Mouse (Mus musculus) ES-E14 (cell line): ENCODE data around the gene Ptprn2. TPM values are rescaled to one million over a fixed set of nuclear protein-coding genes. Genes with fewer than 3 reads are reported as not detected.

Experiments
- DNase-seq: peaks from one replicate; pipeline ENCODE4 v3.0.0-alpha.2; 2013; ENCODE audit warnings: low read depth, low spot score
- H3K27ac ChIP-seq: 2 replicates; pipeline ENCODE4 v1.5.1; 2012; ENCODE audit warnings: low read depth, mild to moderate bottlenecking, low read length, moderate library complexity, mixed read lengths; ENCODE audit not compliant: poor library complexity, insufficient read depth, severe bottlenecking
- H3K36me3 ChIP-seq: 2 replicates; pipeline ENCODE4 v1.6.1; 2012; ENCODE audit warnings: mild to moderate bottlenecking, low read length, moderate library complexity, mixed read lengths; ENCODE audit not compliant: control insufficient read depth, poor library complexity, insufficient read depth, severe bottlenecking
- H3K4me1 ChIP-seq, 2 experiments: fragments of 150-350 bp in 1 of 2; sonication (generic) in 1 of 2; 2 replicates each; pipeline ENCODE4 v1.6.1; 2012; ENCODE audit warnings: low read length in 2 of 2, mild to moderate bottlenecking in 1 of 2, mixed read lengths in 1 of 2; ENCODE audit not compliant: control insufficient read depth in 2 of 2, insufficient read depth in 2 of 2, poor library complexity in 1 of 2
- H3K4me3 ChIP-seq, 2 experiments: fragments of 150-350 bp in 1 of 2; sonication (generic) in 1 of 2; 2 replicates each; pipeline ENCODE4 v1.5.1; 2012; ENCODE audit warnings: low read length in 2 of 2, low read depth in 1 of 2, mild to moderate bottlenecking in 1 of 2, mixed read lengths in 1 of 2; ENCODE audit not compliant: insufficient read depth in 1 of 2, poor library complexity in 1 of 2, severe bottlenecking in 1 of 2
- H3K9ac ChIP-seq: 2 replicates; pipeline ENCODE4 v1.6.1; 2012; ENCODE audit warnings: low read depth, mild to moderate bottlenecking, low read length, mixed read lengths; ENCODE audit not compliant: poor library complexity, insufficient read depth, severe bottlenecking
- H3K9me3 ChIP-seq: fragments of 150-350 bp; sonication (generic); 2 replicates; pipeline ENCODE4 v1.6.1; 2012; ENCODE audit warnings: low read depth, mild to moderate bottlenecking, low read length; ENCODE audit not compliant: control insufficient read depth, insufficient read depth
- CHD2 ChIP-seq: IDR thresholded peaks from 2 replicates; pipeline ENCODE4 v1.6.1; 2014; ENCODE audit warnings: mild to moderate bottlenecking, low read depth, low read length, inconsistent platforms
- HCFC1 ChIP-seq: IDR thresholded peaks from 2 replicates; pipeline ENCODE4 v1.6.1; 2012; ENCODE audit warnings: low read length, inconsistent platforms, borderline replicate concordance; ENCODE audit not compliant: insufficient read depth
- MAFK ChIP-seq: IDR thresholded peaks from 2 replicates; pipeline ENCODE4 v1.6.1; 2014; ENCODE audit warnings: mild to moderate bottlenecking, low read depth, low read length, inconsistent platforms; ENCODE audit not compliant: insufficient read depth
- ZC3H11A ChIP-seq: IDR thresholded peaks from 2 replicates; pipeline ENCODE4 v1.6.1; 2012; ENCODE audit warnings: low read depth, mild to moderate bottlenecking, inconsistent platforms, low read length, borderline replicate concordance
- ZNF384 ChIP-seq: IDR thresholded peaks from 2 replicates; pipeline ENCODE4 v1.6.1; 2012; ENCODE audit warnings: low read depth, low read length, inconsistent platforms
- in situ Hi-C, 2 experiments: fragments of 600-800 bp; cut with MboI; formaldehyde crosslinking; loops; one replicate each; pipeline ENCODE4 v1.15.1; 2025; ENCODE audit warnings: low sequenced_read_pairs in 2 of 2, inconsistent platforms in 1 of 2; ENCODE audit not compliant: unreplicated experiment in 2 of 2
- total RNA-seq: library from RNA; depleted of rRNA; stranded (reverse); fragments of 300-350 nt; gene quantifications from 2 replicates; pipeline ENCODE4 v1.2.3, GENCODE M21; 2012

Ptprn2 gene
- total RNA-seq, 1 experiment: 0.40 TPM

- H3K4me3 ChIP-seq: no peak overlapping the region
- in situ Hi-C loops: no loop called here
- H3K9me3 ChIP-seq: no peaks in the 10 kb centered on the region
- no peaks in the 10 kb centered on the region for H3K36me3 ChIP-seq
- H3K4me1 ChIP-seq: no peaks in the 10 kb centered on the region
- DNase-seq: no peak
- H3K9ac ChIP-seq: no peak overlapping the region
- no peak for TF ChIP-seq HCFC1
- TF ChIP-seq ZC3H11A: no peak
- no peak for TF ChIP-seq MAFK
- TF ChIP-seq ZNF384: no peak
- H3K27ac ChIP-seq: no peak overlapping the region
These were observed 227.6 kb downstream of the Ptprn2 start for GRCm38 (mm10) chr12:116713096-116713495.

- in situ Hi-C loops: no loop called here
- Histone ChIP-seq H3K9ac (no peak overlapping the region), H3K36me3 (no peaks in the 10 kb centered on the region), H3K4me3 (no peak overlapping the region), H3K27ac (no peak overlapping the region), H3K9me3 (no peaks in the 10 kb centered on the region), H3K4me1 (no peaks in the 10 kb centered on the region)
- DNase-seq: no peak
- TF ChIP-seq ZC3H11A (no peak), MAFK (no peak), HCFC1 (no peak), CHD2 (no peak), ZNF384 (no peak)
These were observed 235.5 kb downstream of the Ptprn2 start for GRCm38 (mm10) chr12:116721062-116721461.

GRCm38 (mm10) chr12:116740141-116740540 lies 254.6 kb downstream of the Ptprn2 start:
- DNase-seq: no peak
- H3K9me3 ChIP-seq: no peaks in the 10 kb centered on the region
- no peak overlapping the region for H3K4me3 ChIP-seq
- H3K36me3 ChIP-seq: no peaks in the 10 kb centered on the region
- in situ Hi-C loops: no loop called here
- TF ChIP-seq ZNF384 (no peak), ZC3H11A (no peak), MAFK (no peak), HCFC1 (no peak), CHD2 (no peak)
- no peak overlapping the region for H3K9ac ChIP-seq
- no peak overlapping the region for H3K27ac ChIP-seq
- no peaks in the 10 kb centered on the region for H3K4me1 ChIP-seq

- in situ Hi-C loops: no loop called here
- Histone ChIP-seq H3K27ac (no peak overlapping the region), H3K4me3 (no peak overlapping the region), H3K9ac (no peak overlapping the region), H3K36me3 (no peaks in the 10 kb centered on the region), H3K9me3 (no peaks in the 10 kb centered on the region), H3K4me1 (no peaks in the 10 kb centered on the region)
- TF ChIP-seq MAFK: no peak
- no peak for TF ChIP-seq CHD2
- TF ChIP-seq HCFC1: no peak
- no peak for TF ChIP-seq ZC3H11A
- TF ChIP-seq ZNF384: no peak
- no peak for DNase-seq
These were observed 255.8 kb downstream of the Ptprn2 start for GRCm38 (mm10) chr12:116741300-116741699.

- TF ChIP-seq HCFC1: no peak
- TF ChIP-seq ZNF384: no peak
- TF ChIP-seq MAFK: no peak
- TF ChIP-seq CHD2: no peak
- TF ChIP-seq ZC3H11A: no peak
- no peak for DNase-seq
- in situ Hi-C loops: no loop called here
- H3K27ac ChIP-seq: no peak overlapping the region
- H3K4me1 ChIP-seq: no peaks in the 10 kb centered on the region
- no peaks in the 10 kb centered on the region for H3K36me3 ChIP-seq
- no peak overlapping the region for H3K9ac ChIP-seq
- H3K4me3 ChIP-seq: no peak overlapping the region
- H3K9me3 ChIP-seq: no peaks in the 10 kb centered on the region
These were observed 260.9 kb downstream of the Ptprn2 start for GRCm38 (mm10) chr12:116746401-116746800.
